In genomic region chr2:72178025-72178424, GRCm38 (mm10) we compare ENCODE assay signal across 30 mouse cellular contexts.
A peak's percentile ranks its signal among the peaks of the same experiment; 100 is the strongest.
DNase-seq lines count a peak whose midpoint lies in the region; ATAC-seq and TF ChIP-seq lines count a peak whose summit lies in the region.
"Had no signal": no experiment of that assay in that cellular context is flagged by ENCODE, and none has a peak within 500 bp of the region (broad histone marks: within the 10 kb centered on the region; RNA-seq: fewer than 3 reads in every experiment).

No protein-coding gene starts in this region.

- no peak for TF ChIP-seq CTCF in hindbrain, postnatal 0 days (IDR thresholded peaks at IDR 0.05; ENCODE audit: low read depth)

- whole genome bisulfite sequencing in forebrain, embryonic 12.5 days: 89% methylated on average over 4 of the region's 4 CpGs
- 91% methylated on average over 4 of the region's 4 CpGs for WGBS in forebrain, embryonic 10.5 days
- 88% methylated on average over 4 of the region's 4 CpGs for whole genome bisulfite sequencing in hindbrain, postnatal 0 days
- WGBS in hindbrain, embryonic 14.5 days: 82% methylated on average over 4 of the region's 4 CpGs
- 76% methylated on average over 4 of the region's 4 CpGs for WGBS in neural tube, embryonic 13.5 days

- peaks cover 19% of the 10 kb centered on the region for H3K4me1 ChIP-seq in forebrain, embryonic 12.5 days
- peaks cover 23% of the 10 kb centered on the region for H3K4me1 ChIP-seq in forebrain, embryonic 10.5 days
- H3K4me1 ChIP-seq in hindbrain, postnatal 0 days (ENCODE audit: insufficient read depth, low read length): no peaks in the 10 kb centered on the region
- H3K4me1 ChIP-seq in hindbrain, embryonic 14.5 days (replicated peaks; ENCODE audit: control insufficient read depth, insufficient read depth, low read length): peaks cover 11% of the 10 kb centered on the region
- peaks cover 37% of the 10 kb centered on the region for H3K4me1 ChIP-seq in neural tube, embryonic 13.5 days (replicated peaks)
- H3K4me1 ChIP-seq: intestine, embryonic 15.5 days had no signal

- peak overlapping the region; percentile 38; the same call in 1 of the 2 replicates for H3K27ac ChIP-seq in forebrain, embryonic 12.5 days
- H3K27ac ChIP-seq in forebrain, embryonic 10.5 days: no peak overlapping the region
- no peak overlapping the region for H3K27ac ChIP-seq in hindbrain, postnatal 0 days
- H3K27ac ChIP-seq in hindbrain, embryonic 14.5 days: no peak overlapping the region
- 0 out of 2 replicates have a peak overlapping the region, but pooled peaks have one; percentile 59 for H3K27ac ChIP-seq in neural tube, embryonic 13.5 days (replicated peaks)
- H3K27ac ChIP-seq: heart, embryonic 10.5 days; heart, embryonic 15.5 days; hindbrain, embryonic 15.5 days; intestine, embryonic 15.5 days; kidney, postnatal 0 days; limb, embryonic 10.5 days; limb, embryonic 15.5 days; neural tube, embryonic 12.5 days had no signal

- no peak overlapping the region for H3K9ac ChIP-seq in forebrain, embryonic 12.5 days
- no peak overlapping the region for H3K9ac ChIP-seq in hindbrain, postnatal 0 days (replicated peaks; ENCODE audit: low read length)
- H3K9ac ChIP-seq in hindbrain, embryonic 14.5 days: no peak overlapping the region
- no peak overlapping the region for H3K9ac ChIP-seq in neural tube, embryonic 13.5 days
- H3K9ac ChIP-seq: heart, embryonic 15.5 days; hindbrain, embryonic 15.5 days; intestine, embryonic 15.5 days; limb, embryonic 15.5 days; neural tube, embryonic 12.5 days had no signal

- peaks cover 4% of the 10 kb centered on the region; the same call in 1 of the 2 replicates for H3K27me3 ChIP-seq in forebrain, embryonic 12.5 days
- no peaks in the 10 kb centered on the region for H3K27me3 ChIP-seq in forebrain, embryonic 10.5 days (ENCODE audit: poor library complexity, severe bottlenecking)
- no peaks in the 10 kb centered on the region for H3K27me3 ChIP-seq in hindbrain, postnatal 0 days (ENCODE audit: insufficient read depth, low read length)
- H3K27me3 ChIP-seq in hindbrain, embryonic 14.5 days (ENCODE audit: control insufficient read depth, insufficient read depth, low read length): no peaks in the 10 kb centered on the region
- no peaks in the 10 kb centered on the region for H3K27me3 ChIP-seq in neural tube, embryonic 13.5 days
- H3K27me3 ChIP-seq: heart, embryonic 15.5 days; hindbrain, embryonic 15.5 days; intestine, embryonic 15.5 days; limb, embryonic 15.5 days; neural tube, embryonic 12.5 days had no signal

- no peak for DNase-seq in forebrain, embryonic 10.5 days (ENCODE audit: extremely low spot score, low spot score)
- DNase-seq in hindbrain, postnatal 0 days (ENCODE audit: low spot score): peak; percentile 5
- DNase-seq in hindbrain, embryonic 14.5 days (ENCODE audit: low spot score): no peak
- DNase-seq in neural tube, embryonic 10.5 days (ENCODE audit: extremely low spot score, low spot score): no peak
- no peak for DNase-seq in cerebellum, adult 9-10 months
- DNase-seq: adrenal gland, adult 8-10 months; cerebellum, adult 9-11 months; gastrocnemius, postnatal 14 days; kidney, adult 2 months; kidney, postnatal 4 days; lung, adult 18-20 months; lung, postnatal 4 days; right cerebral cortex, adult 18-20 months; spleen, adult 18-20 months; thymus, postnatal 14 days had no signal

- H3K4me2 ChIP-seq in forebrain, embryonic 12.5 days: no peak overlapping the region
- no peak overlapping the region for H3K4me2 ChIP-seq in hindbrain, postnatal 0 days (ENCODE audit: low read depth, low read length)
- no peak overlapping the region for H3K4me2 ChIP-seq in hindbrain, embryonic 14.5 days (replicated peaks)
- H3K4me2 ChIP-seq in neural tube, embryonic 13.5 days: 0 out of 2 replicates have a peak overlapping the region, but pooled peaks have one; percentile 21
- H3K4me2 ChIP-seq: heart, embryonic 15.5 days; hindbrain, embryonic 15.5 days; intestine, embryonic 15.5 days; limb, embryonic 15.5 days; midbrain, embryonic 11.5 days; neural tube, embryonic 12.5 days had no signal

- H3K36me3 ChIP-seq in forebrain, embryonic 12.5 days (replicated peaks): no peaks in the 10 kb centered on the region
- no peaks in the 10 kb centered on the region for H3K36me3 ChIP-seq in forebrain, embryonic 10.5 days (replicated peaks)
- H3K36me3 ChIP-seq in hindbrain, postnatal 0 days (ENCODE audit: insufficient read depth, low read length): no peaks in the 10 kb centered on the region
- H3K36me3 ChIP-seq in hindbrain, embryonic 14.5 days (replicated peaks; ENCODE audit: control insufficient read depth, insufficient read depth): no peaks in the 10 kb centered on the region
- peaks cover 4% of the 10 kb centered on the region; the same call in 1 of the 2 replicates for H3K36me3 ChIP-seq in neural tube, embryonic 13.5 days
- H3K36me3 ChIP-seq: G1E; heart, embryonic 10.5 days; heart, embryonic 15.5 days; hindbrain, embryonic 15.5 days; intestine, embryonic 15.5 days; limb, embryonic 10.5 days; limb, embryonic 15.5 days; neural tube, embryonic 12.5 days had no signal

- no peak overlapping the region for H3K4me3 ChIP-seq in forebrain, embryonic 12.5 days (replicated peaks)
- H3K4me3 ChIP-seq in forebrain, embryonic 10.5 days: no peak overlapping the region
- H3K4me3 ChIP-seq in hindbrain, postnatal 0 days (ENCODE audit: low read length): no peak overlapping the region
- no peak overlapping the region for H3K4me3 ChIP-seq in hindbrain, embryonic 14.5 days (replicated peaks; ENCODE audit: low read length)
- no peak overlapping the region for H3K4me3 ChIP-seq in neural tube, embryonic 13.5 days
- H3K4me3 ChIP-seq: erythroblast, embryonic 14.5 days; heart, embryonic 10.5 days; heart, embryonic 15.5 days; hindbrain, embryonic 15.5 days; intestine, embryonic 15.5 days; limb, embryonic 10.5 days; limb, embryonic 15.5 days; neural tube, embryonic 12.5 days had no signal

- H3K9me3 ChIP-seq in forebrain, embryonic 12.5 days: no peaks in the 10 kb centered on the region
- H3K9me3 ChIP-seq in forebrain, embryonic 10.5 days: no peaks in the 10 kb centered on the region
- H3K9me3 ChIP-seq in hindbrain, postnatal 0 days (ENCODE audit: low read length): no peaks in the 10 kb centered on the region
- no peaks in the 10 kb centered on the region for H3K9me3 ChIP-seq in hindbrain, embryonic 14.5 days (ENCODE audit: control insufficient read depth, low read length)
- no peaks in the 10 kb centered on the region for H3K9me3 ChIP-seq in neural tube, embryonic 13.5 days
- H3K9me3 ChIP-seq: G1E; heart, embryonic 10.5 days; heart, embryonic 15.5 days; hindbrain, embryonic 15.5 days; intestine, embryonic 15.5 days; limb, embryonic 10.5 days; limb, embryonic 15.5 days; neural tube, embryonic 12.5 days had no signal

- ATAC-seq in forebrain, embryonic 12.5 days (ENCODE audit: low FRiP score): no peak
- no peak for ATAC-seq in hindbrain, postnatal 0 days
- no peak for ATAC-seq in hindbrain, embryonic 14.5 days (ENCODE audit: low FRiP score)
- no peak for ATAC-seq in neural tube, embryonic 13.5 days (ENCODE audit: low read depth)
- ATAC-seq in megakaryocyte-erythroid progenitor cell, adult 5-6 weeks (replicated peaks; ENCODE audit: low FRiP score, low TSS enrichment, poor library complexity, severe bottlenecking): peak; percentile 47; the same call in 1 of the 2 replicates
- ATAC-seq: intestine, embryonic 15.5 days; lung, postnatal 0 days had no signal

Comparison
In these comparisons a context has a peak if more than half of its experiments do, and no peak if none do; other contexts are left out.
1. H3K27ac ChIP-seq: peak in forebrain, embryonic 12.5 days (single experiment) and neural tube, embryonic 13.5 days (single experiment); none in forebrain, embryonic 10.5 days (single experiment), hindbrain, postnatal 0 days (single experiment) and hindbrain, embryonic 14.5 days (single experiment).